Mouse (Mus musculus): ENCODE measurements around the gene Ppif. TPM values are rescaled to one million over a fixed set of nuclear protein-coding genes. Genes with fewer than 3 reads are reported as not detected.

The Ppif gene
- polyA plus RNA-seq, 1 experiment from 2014 or later, result 66.1 TPM

DNA sequence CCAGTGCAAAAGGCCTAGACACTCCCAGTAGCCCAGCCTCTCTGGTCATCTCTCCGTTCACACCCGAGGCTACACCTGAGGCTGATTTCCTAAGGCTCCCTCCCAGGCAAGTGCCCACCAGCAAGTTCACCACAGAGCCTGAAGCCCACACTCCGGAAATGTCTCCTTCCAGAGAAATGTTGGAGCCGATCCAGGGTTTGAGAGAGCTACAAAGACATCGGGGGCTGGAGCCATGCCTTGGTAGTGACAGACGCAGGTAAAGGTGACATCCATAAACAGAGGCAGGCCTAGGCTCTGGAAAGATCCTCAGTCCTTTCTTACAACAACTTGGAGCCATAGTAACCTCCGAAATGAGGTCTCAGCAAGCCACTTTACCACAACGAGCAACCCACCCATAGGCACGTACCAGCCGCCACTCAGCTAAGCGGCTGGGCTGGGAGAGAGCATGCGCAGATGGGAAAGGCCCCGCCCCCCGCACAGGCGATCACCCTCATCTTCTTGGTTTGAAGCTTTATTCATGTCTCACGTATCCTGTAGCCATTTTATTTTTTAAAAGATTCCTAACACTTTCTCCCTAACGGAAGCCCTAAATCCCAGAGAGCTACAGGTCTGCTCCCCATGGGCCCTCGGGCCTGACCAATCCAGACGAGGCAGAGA is 28.5 kb upstream of the Ppif start:
- Histone ChIP-seq H3K36me3 (ENCODE audit: control insufficient read depth, insufficient read depth, low read length) (peaks cover 26% of the 10 kb centered on the region), H3K4me3 (ENCODE audit: low read depth, low read length) (no peak overlapping the region), H3K9ac (ENCODE audit: low read length) (no peak overlapping the region), H3K27me3 (ENCODE audit: control insufficient read depth, insufficient read depth, low read length) (no peaks in the 10 kb centered on the region), H3K4me2 (replicated peaks; ENCODE audit: low read depth) (no peak overlapping the region), H3K27ac (replicated peaks) (no peak overlapping the region), H3K9me3 (ENCODE audit: control insufficient read depth, low read length) (no peaks in the 10 kb centered on the region), H3K4me1 (replicated peaks; ENCODE audit: control insufficient read depth, insufficient read depth) (no peaks in the 10 kb centered on the region)
- no peak for DNase-seq (ENCODE audit: low spot score)
- no peak for ATAC-seq (ENCODE audit: low FRiP score, low TSS enrichment)
- WGBS, result 75% methylated on average over 19 of the region's 19 CpGs
- no peak for TF ChIP-seq CTCF (IDR thresholded peaks at IDR 0.05; ENCODE audit: low read depth)
- TF ChIP-seq EP300 (optimal IDR thresholded peaks at IDR 0.05), result no peak

DNA sequence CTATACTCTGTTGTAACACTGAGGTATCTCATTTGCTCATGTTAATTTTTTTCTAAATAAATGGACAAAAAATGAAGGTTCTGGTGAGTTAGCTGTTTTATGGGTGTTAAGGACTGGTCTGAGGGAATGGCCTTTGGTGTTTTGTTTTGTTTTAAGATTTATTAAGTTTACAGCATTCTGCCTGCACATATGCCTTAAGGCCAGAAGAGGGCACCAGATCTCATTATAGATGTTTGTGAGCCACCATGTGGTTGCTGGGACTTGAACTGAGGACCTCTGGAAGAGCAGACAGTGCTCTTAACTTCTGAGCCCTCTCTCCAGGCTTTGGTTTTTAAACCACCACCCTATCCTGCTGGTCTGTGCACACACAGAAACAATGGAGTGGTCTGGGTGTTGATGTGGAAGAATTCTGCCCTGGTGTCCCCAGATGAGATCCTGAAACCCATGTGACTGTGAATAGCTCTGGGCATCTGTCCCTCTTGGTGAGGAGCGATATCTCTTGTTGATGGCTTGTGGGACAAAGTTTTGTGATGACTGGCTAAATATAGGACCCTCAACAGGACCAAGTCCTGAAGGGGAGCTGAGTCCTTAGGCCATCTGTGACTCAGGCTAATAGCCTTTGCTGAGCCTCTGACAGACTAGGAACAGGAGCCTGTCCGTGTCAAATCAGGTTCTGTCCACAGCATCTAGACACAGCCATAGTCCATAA is 27.1 kb upstream of the Ppif start:
- no peak overlapping the region for H3K27ac ChIP-seq (replicated peaks)

GRCm38 (mm10) chr14:25667587-25667986 is 26.4 kb upstream of the Ppif start:
- TF ChIP-seq CTCF (IDR thresholded peaks at IDR 0.05; ENCODE audit: low read depth), result no peak
- Histone ChIP-seq H3K9ac (ENCODE audit: low read length) (no peak overlapping the region), H3K27ac (replicated peaks) (no peak overlapping the region), H3K4me2 (replicated peaks; ENCODE audit: low read depth) (no peak overlapping the region), H3K27me3 (ENCODE audit: control insufficient read depth, insufficient read depth, low read length) (no peaks in the 10 kb centered on the region), H3K36me3 (ENCODE audit: control insufficient read depth, insufficient read depth, low read length) (peaks cover 12% of the 10 kb centered on the region), H3K4me3 (ENCODE audit: low read depth, low read length) (no peak overlapping the region), H3K4me1 (replicated peaks; ENCODE audit: control insufficient read depth, insufficient read depth) (no peaks in the 10 kb centered on the region), H3K9me3 (ENCODE audit: control insufficient read depth, low read length) (no peaks in the 10 kb centered on the region)
- DNase-seq (ENCODE audit: low spot score) (no peak), ATAC-seq (ENCODE audit: low FRiP score, low TSS enrichment) (no peak)
- 52% methylated on average over 3 of the region's 3 CpGs for WGBS

More for the DNA sequence above, 27.1 kb upstream of the Ppif start:
- no peak overlapping the region for H3K9ac ChIP-seq (ENCODE audit: low read length)
- no peaks in the 10 kb centered on the region for H3K27me3 ChIP-seq (ENCODE audit: control insufficient read depth, insufficient read depth, low read length)
- H3K36me3 ChIP-seq (ENCODE audit: control insufficient read depth, insufficient read depth, low read length), result peaks cover 17% of the 10 kb centered on the region
- no peaks in the 10 kb centered on the region for H3K4me1 ChIP-seq (replicated peaks; ENCODE audit: control insufficient read depth, insufficient read depth)
- H3K4me3 ChIP-seq (ENCODE audit: low read depth, low read length), result no peak overlapping the region
- TF ChIP-seq EP300 (optimal IDR thresholded peaks at IDR 0.05) (no peak), CTCF (IDR thresholded peaks at IDR 0.05; ENCODE audit: low read depth) (peak; percentile 71)
- DNase-seq (ENCODE audit: low spot score) (no peak), ATAC-seq (ENCODE audit: low FRiP score, low TSS enrichment) (no peak)
- no peak overlapping the region for H3K4me2 ChIP-seq (replicated peaks; ENCODE audit: low read depth)
- WGBS, result 93% methylated on average over 2 of the region's 2 CpGs
- no peaks in the 10 kb centered on the region for H3K9me3 ChIP-seq (ENCODE audit: control insufficient read depth, low read length)

GRCm38 (mm10) chr14:25679625-25680024 is 14.3 kb upstream of the Ppif start:
- Histone ChIP-seq H3K4me3 (ENCODE audit: low read depth, low read length) (no peak overlapping the region), H3K27me3 (ENCODE audit: control insufficient read depth, insufficient read depth, low read length) (no peaks in the 10 kb centered on the region), H3K9ac (ENCODE audit: low read length) (no peak overlapping the region), H3K4me1 (replicated peaks; ENCODE audit: control insufficient read depth, insufficient read depth) (no peaks in the 10 kb centered on the region), H3K36me3 (ENCODE audit: control insufficient read depth, insufficient read depth, low read length) (no peaks in the 10 kb centered on the region), H3K9me3 (ENCODE audit: control insufficient read depth, low read length) (no peaks in the 10 kb centered on the region), H3K4me2 (replicated peaks; ENCODE audit: low read depth) (no peak overlapping the region), H3K27ac (replicated peaks) (no peak overlapping the region)
- ATAC-seq (ENCODE audit: low FRiP score, low TSS enrichment), result no peak
- whole genome bisulfite sequencing, result 56% methylated on average over 7 of the region's 7 CpGs
- TF ChIP-seq EP300 (optimal IDR thresholded peaks at IDR 0.05), result no peak
- no peak for TF ChIP-seq CTCF (IDR thresholded peaks at IDR 0.05; ENCODE audit: low read depth)
- DNase-seq (ENCODE audit: low spot score), result peak; percentile 28

- no peak overlapping the region for H3K9ac ChIP-seq (ENCODE audit: low read length)
- peak; percentile 45 for DNase-seq (ENCODE audit: low spot score)
- no peaks in the 10 kb centered on the region for H3K27me3 ChIP-seq (ENCODE audit: control insufficient read depth, insufficient read depth, low read length)
- no peak for TF ChIP-seq EP300 (optimal IDR thresholded peaks at IDR 0.05)
- TF ChIP-seq CTCF (IDR thresholded peaks at IDR 0.05; ENCODE audit: low read depth), result no peak
- WGBS, result 42% methylated on average over 6 of the region's 6 CpGs
- peak; percentile 84 for ATAC-seq (ENCODE audit: low FRiP score, low TSS enrichment)
- no peak overlapping the region for H3K27ac ChIP-seq (replicated peaks)
- no peaks in the 10 kb centered on the region for H3K36me3 ChIP-seq (ENCODE audit: control insufficient read depth, insufficient read depth, low read length)
- H3K9me3 ChIP-seq (ENCODE audit: control insufficient read depth, low read length), result no peaks in the 10 kb centered on the region
- H3K4me2 ChIP-seq (replicated peaks; ENCODE audit: low read depth), result no peak overlapping the region
- H3K4me1 ChIP-seq (replicated peaks; ENCODE audit: control insufficient read depth, insufficient read depth), result peaks cover 7% of the 10 kb centered on the region; the same call in 1 of the 2 replicates
- no peak overlapping the region for H3K4me3 ChIP-seq (ENCODE audit: low read depth, low read length)
Observed at GRCm38 (mm10) chr14:25682020-25682419, 11.9 kb upstream of the Ppif start.
